Mouse (Mus musculus) testis, adult 2 months (tissue): ENCODE measurements around the gene Aqp7.

Experiments used
- CTCF ChIP-seq: fragments of 200-500 bp; IDR thresholded peaks from 2 replicates; pipeline ENCODE4 v1.5.1; 2012; ENCODE audit warnings: low read depth, mild to moderate bottlenecking, inconsistent platforms, low read length, moderate library complexity; ENCODE audit not compliant: control insufficient read depth, insufficient read depth, insufficient replicate concordance
- POLR2A ChIP-seq: fragments of 200-500 bp; IDR thresholded peaks from 2 replicates; pipeline ENCODE4 v1.6.1; 2012; ENCODE audit warnings: low read depth, mild to moderate bottlenecking, inconsistent platforms, low read length, moderate library complexity; ENCODE audit not compliant: control insufficient read depth

- no peak for TF ChIP-seq POLR2A
- no peak for TF ChIP-seq CTCF
These were observed 2.7 kb downstream of the Aqp7 start for GRCm38 (mm10) chr4:41045288-41045687.
